Mouse (Mus musculus): ENCODE data around the gene Lce1l. TPM values are rescaled to one million over a fixed set of nuclear protein-coding genes. Genes with fewer than 3 reads are reported as not detected.
"Not testable (repeated sequence)": the region's sequence is repeated elsewhere in the genome, so short reads cannot be mapped to it uniquely, and the experiment has no call there.

The Lce1l gene
- not detected in 2 replicates for polyA plus RNA-seq (2014; fragmentation: Nextera tagmentation; extraction: Ambion mirVana)

- Histone ChIP-seq H3K9ac (no peak within 1 kb of the TSS), H3K27ac (no peak within 1 kb of the TSS)
- 90% methylated on average over 3 of the region's 3 CpGs for WGBS
Measured at GRCm38 (mm10) chr3:92851186-92851585, at the start of gene Lce1l. TSS of gene Lce1l (minus strand) at chr3:92851286.

GRCm38 (mm10) chr3:92894489-92894888 lies 43.4 kb upstream of the Lce1l start:
- no peak for DNase-seq (ENCODE audit: low spot score)

More at GRCm38 (mm10) chr3:92851186-92851585, at the start of gene Lce1l:
- ATAC-seq (ENCODE audit: low FRiP score): no peak
- Histone ChIP-seq H3K36me3 (replicated peaks; ENCODE audit: control insufficient read depth, insufficient read depth) (no peaks in the 10 kb centered on the region), H3K27me3 (ENCODE audit: control insufficient read depth, insufficient read depth, low read length) (no peaks in the 10 kb centered on the region), H3K9me3 (ENCODE audit: control insufficient read depth, low read length) (no peaks in the 10 kb centered on the region), H3K4me2 (replicated peaks) (no peak within 1 kb of the TSS), H3K4me1 (replicated peaks; ENCODE audit: control insufficient read depth, insufficient read depth, low read length) (no peaks in the 10 kb centered on the region), H3K4me3 (replicated peaks; ENCODE audit: low read length) (no peak within 1 kb of the TSS)
- no peak for DNase-seq (ENCODE audit: low spot score)

GRCm38 (mm10) chr3:92894063-92894462 lies 43.0 kb upstream of the Lce1l start:
- Histone ChIP-seq H3K4me1 (replicated peaks; ENCODE audit: control insufficient read depth, insufficient read depth, low read length) (no peaks in the 10 kb centered on the region), H3K9me3 (ENCODE audit: control insufficient read depth, low read length) (no peaks in the 10 kb centered on the region), H3K27ac (no peak overlapping the region), H3K4me3 (replicated peaks; ENCODE audit: low read length) (no peak overlapping the region), H3K36me3 (replicated peaks; ENCODE audit: control insufficient read depth, insufficient read depth) (no peaks in the 10 kb centered on the region), H3K9ac (no peak overlapping the region), H3K27me3 (ENCODE audit: control insufficient read depth, insufficient read depth, low read length) (no peaks in the 10 kb centered on the region), H3K4me2 (replicated peaks) (no peak overlapping the region)
- no peak for ATAC-seq (ENCODE audit: low FRiP score)
- DNase-seq (ENCODE audit: low spot score): no peak
- WGBS: 70% methylated on average over 3 of the region's 3 CpGs

More at GRCm38 (mm10) chr3:92894489-92894888, 43.4 kb upstream of the Lce1l start:
- no peak for ATAC-seq (ENCODE audit: low FRiP score)
- H3K9me3 ChIP-seq (ENCODE audit: control insufficient read depth, low read length): no peaks in the 10 kb centered on the region
- no peak overlapping the region for H3K9ac ChIP-seq
- no peaks in the 10 kb centered on the region for H3K27me3 ChIP-seq (ENCODE audit: control insufficient read depth, insufficient read depth, low read length)
- H3K36me3 ChIP-seq (replicated peaks; ENCODE audit: control insufficient read depth, insufficient read depth): no peaks in the 10 kb centered on the region
- no peak overlapping the region for H3K4me2 ChIP-seq (replicated peaks)
- no peak overlapping the region for H3K4me3 ChIP-seq (replicated peaks; ENCODE audit: low read length)
- no peak overlapping the region for H3K27ac ChIP-seq
- 79% methylated on average over 1 of the region's 1 CpGs for WGBS
- no peaks in the 10 kb centered on the region for H3K4me1 ChIP-seq (replicated peaks; ENCODE audit: control insufficient read depth, insufficient read depth, low read length)

GRCm38 (mm10) chr3:92874180-92874579 lies 23.1 kb upstream of the Lce1l start:
- H3K4me1 ChIP-seq (replicated peaks; ENCODE audit: control insufficient read depth, insufficient read depth, low read length): no peaks in the 10 kb centered on the region
- DNase-seq (ENCODE audit: low spot score) (no peak), ATAC-seq (ENCODE audit: low FRiP score) (no peak)
- no peaks in the 10 kb centered on the region for H3K36me3 ChIP-seq (replicated peaks; ENCODE audit: control insufficient read depth, insufficient read depth)
- H3K27ac ChIP-seq: no peak overlapping the region
- no peaks in the 10 kb centered on the region for H3K9me3 ChIP-seq (ENCODE audit: control insufficient read depth, low read length)
- H3K4me2 ChIP-seq (replicated peaks): no peak overlapping the region
- no peaks in the 10 kb centered on the region for H3K27me3 ChIP-seq (ENCODE audit: control insufficient read depth, insufficient read depth, low read length)
- WGBS: 90% methylated on average over 3 of the region's 3 CpGs
- H3K9ac ChIP-seq: no peak overlapping the region
- no peak overlapping the region for H3K4me3 ChIP-seq (replicated peaks; ENCODE audit: low read length)

GRCm38 (mm10) chr3:92870116-92870515 lies 19.0 kb upstream of the Lce1l start, which contains the start of gene 2310050C09Rik:
TSS of gene 2310050C09Rik (minus strand) at chr3:92870216.
- no peaks in the 10 kb centered on the region for H3K27me3 ChIP-seq (ENCODE audit: control insufficient read depth, insufficient read depth, low read length)
- 86% methylated on average over 4 of the region's 4 CpGs for WGBS
- no peak within 1 kb of the TSS for H3K4me2 ChIP-seq (replicated peaks)
- H3K9ac ChIP-seq: no peak within 1 kb of the TSS
- no peaks in the 10 kb centered on the region for H3K9me3 ChIP-seq (ENCODE audit: control insufficient read depth, low read length)
- H3K36me3 ChIP-seq (replicated peaks; ENCODE audit: control insufficient read depth, insufficient read depth): no peaks in the 10 kb centered on the region
- H3K27ac ChIP-seq: no peak within 1 kb of the TSS
- ATAC-seq (ENCODE audit: low FRiP score) (no peak), DNase-seq (ENCODE audit: low spot score) (no peak)
- H3K4me3 ChIP-seq (replicated peaks; ENCODE audit: low read length): no peak within 1 kb of the TSS
- no peaks in the 10 kb centered on the region for H3K4me1 ChIP-seq (replicated peaks; ENCODE audit: control insufficient read depth, insufficient read depth, low read length)

GRCm38 (mm10) chr3:92827108-92827507 lies 24.0 kb downstream of the Lce1l start, which contains the start of gene Kprp:
TSS of gene Kprp (minus strand) at chr3:92827247.
- no peaks in the 10 kb centered on the region for H3K9me3 ChIP-seq (ENCODE audit: control insufficient read depth, low read length)
- WGBS: 67% methylated on average over 1 of the region's 1 CpGs
- no peaks in the 10 kb centered on the region for H3K27me3 ChIP-seq (ENCODE audit: control insufficient read depth, insufficient read depth, low read length)
- ATAC-seq (ENCODE audit: low FRiP score) (no peak), DNase-seq (ENCODE audit: low spot score) (no peak)
- no peak within 1 kb of the TSS for H3K4me3 ChIP-seq (replicated peaks; ENCODE audit: low read length)
- H3K27ac ChIP-seq: no peak within 1 kb of the TSS
- H3K9ac ChIP-seq: no peak within 1 kb of the TSS
- H3K36me3 ChIP-seq (replicated peaks; ENCODE audit: control insufficient read depth, insufficient read depth): no peaks in the 10 kb centered on the region
- no peaks in the 10 kb centered on the region for H3K4me1 ChIP-seq (replicated peaks; ENCODE audit: control insufficient read depth, insufficient read depth, low read length)
- no peak within 1 kb of the TSS for H3K4me2 ChIP-seq (replicated peaks)

- H3K4me1 ChIP-seq (replicated peaks; ENCODE audit: control insufficient read depth, insufficient read depth, low read length): no peaks in the 10 kb centered on the region
- H3K4me2 ChIP-seq (replicated peaks): no peak overlapping the region
- H3K9ac ChIP-seq: no peak overlapping the region
- WGBS: 33% methylated on average over 1 of the region's 1 CpGs
- no peak overlapping the region for H3K4me3 ChIP-seq (replicated peaks; ENCODE audit: low read length)
- ATAC-seq (ENCODE audit: low FRiP score) (no peak), DNase-seq (ENCODE audit: low spot score) (no peak)
- no peaks in the 10 kb centered on the region for H3K36me3 ChIP-seq (replicated peaks; ENCODE audit: control insufficient read depth, insufficient read depth)
- no peaks in the 10 kb centered on the region for H3K27me3 ChIP-seq (ENCODE audit: control insufficient read depth, insufficient read depth, low read length)
- no peak overlapping the region for H3K27ac ChIP-seq
- H3K9me3 ChIP-seq (ENCODE audit: control insufficient read depth, low read length): no peaks in the 10 kb centered on the region
Measured at GRCm38 (mm10) chr3:92825808-92826207, 25.3 kb downstream of the Lce1l start.

- not testable (repeated sequence) for H3K36me3 ChIP-seq (replicated peaks; ENCODE audit: control insufficient read depth, insufficient read depth); DNase-seq (ENCODE audit: low spot score); ATAC-seq (ENCODE audit: low FRiP score); H3K9me3 ChIP-seq (ENCODE audit: control insufficient read depth, low read length); H3K27me3 ChIP-seq (ENCODE audit: control insufficient read depth, insufficient read depth, low read length); H3K27ac ChIP-seq; H3K4me1 ChIP-seq (replicated peaks; ENCODE audit: control insufficient read depth, insufficient read depth, low read length); H3K4me2 ChIP-seq (replicated peaks); H3K4me3 ChIP-seq (replicated peaks; ENCODE audit: low read length); H3K9ac ChIP-seq
- WGBS: 92% methylated on average over 2 of the region's 2 CpGs
Measured at GRCm38 (mm10) chr3:92816036-92816435, 35.0 kb downstream of the Lce1l start.

- ATAC-seq (ENCODE audit: low FRiP score) (no peak), DNase-seq (ENCODE audit: low spot score) (no peak)
- Histone ChIP-seq H3K27me3 (ENCODE audit: control insufficient read depth, insufficient read depth, low read length) (no peaks in the 10 kb centered on the region), H3K4me1 (replicated peaks; ENCODE audit: control insufficient read depth, insufficient read depth, low read length) (no peaks in the 10 kb centered on the region), H3K4me2 (replicated peaks) (no peak overlapping the region), H3K36me3 (replicated peaks; ENCODE audit: control insufficient read depth, insufficient read depth) (no peaks in the 10 kb centered on the region), H3K27ac (no peak overlapping the region), H3K9ac (no peak overlapping the region), H3K4me3 (replicated peaks; ENCODE audit: low read length) (no peak overlapping the region), H3K9me3 (ENCODE audit: control insufficient read depth, low read length) (no peaks in the 10 kb centered on the region)
- 96% methylated on average over 3 of the region's 3 CpGs for WGBS
Measured at GRCm38 (mm10) chr3:92815581-92815980, 35.5 kb downstream of the Lce1l start.

- H3K4me3 ChIP-seq (replicated peaks; ENCODE audit: low read length): no peak within 1 kb of the TSS
- no peak within 1 kb of the TSS for H3K4me2 ChIP-seq (replicated peaks)
- H3K27me3 ChIP-seq (ENCODE audit: control insufficient read depth, insufficient read depth, low read length): no peaks in the 10 kb centered on the region
- H3K36me3 ChIP-seq (replicated peaks; ENCODE audit: control insufficient read depth, insufficient read depth): no peaks in the 10 kb centered on the region
- no peak for DNase-seq (ENCODE audit: low spot score)
- H3K9ac ChIP-seq: no peak within 1 kb of the TSS
- H3K9me3 ChIP-seq (ENCODE audit: control insufficient read depth, low read length): no peaks in the 10 kb centered on the region
- no peak within 1 kb of the TSS for H3K27ac ChIP-seq
- no peak for ATAC-seq (ENCODE audit: low FRiP score)
- no peaks in the 10 kb centered on the region for H3K4me1 ChIP-seq (replicated peaks; ENCODE audit: control insufficient read depth, insufficient read depth, low read length)
Measured at GRCm38 (mm10) chr3:92807791-92808190, 43.3 kb downstream of the Lce1l start, which contains the start of gene Lce1k. TSS of gene Lce1k (minus strand) at chr3:92807891.
